Mouse (Mus musculus): ENCODE data around the gene Dpy19l1.

DNA sequence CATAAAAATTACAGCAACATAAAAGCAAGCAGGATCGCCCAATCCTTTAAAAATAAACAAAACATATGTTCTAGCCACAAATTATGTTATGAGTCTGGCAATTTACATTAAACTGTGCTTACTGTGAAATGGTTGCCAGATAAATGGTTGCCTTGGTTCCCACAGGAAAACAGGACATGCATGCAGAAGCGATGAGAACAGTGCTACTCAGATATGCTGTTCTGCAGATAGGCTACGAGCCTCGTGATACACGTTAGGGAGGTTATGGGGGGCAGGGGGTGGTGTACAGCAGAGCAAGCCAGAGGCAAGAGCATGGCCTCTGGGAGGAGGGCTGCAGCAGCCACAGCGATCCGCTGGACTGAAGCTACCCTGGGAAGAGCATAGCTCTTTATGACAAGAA lies 29.1 kb downstream of the Dpy19l1 start:
- TF ChIP-seq CTCF (IDR thresholded peaks at IDR 0.05; ENCODE audit: insufficient read depth, low read length): no peak
- no peak for TF ChIP-seq POLR2A (IDR thresholded peaks at IDR 0.05; ENCODE audit: borderline replicate concordance, extremely low read depth, low read depth, low read length)
